Mouse (Mus musculus): ENCODE results near the gene Dbp. TPM values are rescaled to one million over a fixed set of nuclear protein-coding genes. Genes with fewer than 3 reads are reported as not detected.

The Dbp gene
- total RNA-seq (2015): 3.3 and 4.1 TPM in 2 replicates
- 3.9 and 5.9 TPM in 2 replicates for total RNA-seq (2017)

DNA sequence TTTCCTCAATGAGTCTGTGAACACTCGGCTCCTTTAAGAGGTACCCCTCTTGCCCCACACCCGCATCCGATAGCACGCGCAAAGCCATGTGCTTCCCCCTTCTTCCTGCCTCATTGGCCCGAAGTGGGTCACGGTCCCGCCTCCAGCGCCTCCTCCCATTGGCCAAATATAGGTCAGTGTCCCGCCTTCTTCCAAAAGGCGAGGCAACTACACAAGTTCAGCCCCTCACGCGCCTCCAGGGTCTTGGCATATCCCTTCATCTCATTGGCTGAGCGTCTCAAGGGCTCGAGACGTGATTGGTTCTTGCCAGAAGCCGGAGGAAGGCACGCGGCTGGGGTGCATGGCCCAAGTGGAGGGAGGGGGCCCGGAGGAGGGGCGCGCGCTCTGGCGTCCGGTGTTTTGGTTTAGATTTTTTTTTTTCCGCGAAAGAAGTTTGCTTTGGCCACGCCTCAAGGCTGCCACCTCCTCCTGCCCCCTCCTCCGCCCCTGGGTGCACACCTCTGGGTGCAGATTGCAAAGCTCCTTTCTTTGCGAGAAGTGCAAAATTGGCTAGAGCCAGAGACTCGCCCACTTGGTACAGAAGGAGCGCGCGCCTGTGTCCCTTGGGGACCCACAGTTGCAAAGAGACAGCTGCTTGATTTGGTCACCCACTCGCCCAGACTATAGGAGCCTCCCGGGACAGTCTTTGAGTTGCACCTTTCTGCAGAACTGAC is at the start of gene Dbp:
TSS of gene Dbp (plus strand) at position 359 of the 713 bp plus-strand sequence.
- ATAC-seq (ENCODE audit: poor library complexity, severe bottlenecking): peak; percentile 77

DNA sequence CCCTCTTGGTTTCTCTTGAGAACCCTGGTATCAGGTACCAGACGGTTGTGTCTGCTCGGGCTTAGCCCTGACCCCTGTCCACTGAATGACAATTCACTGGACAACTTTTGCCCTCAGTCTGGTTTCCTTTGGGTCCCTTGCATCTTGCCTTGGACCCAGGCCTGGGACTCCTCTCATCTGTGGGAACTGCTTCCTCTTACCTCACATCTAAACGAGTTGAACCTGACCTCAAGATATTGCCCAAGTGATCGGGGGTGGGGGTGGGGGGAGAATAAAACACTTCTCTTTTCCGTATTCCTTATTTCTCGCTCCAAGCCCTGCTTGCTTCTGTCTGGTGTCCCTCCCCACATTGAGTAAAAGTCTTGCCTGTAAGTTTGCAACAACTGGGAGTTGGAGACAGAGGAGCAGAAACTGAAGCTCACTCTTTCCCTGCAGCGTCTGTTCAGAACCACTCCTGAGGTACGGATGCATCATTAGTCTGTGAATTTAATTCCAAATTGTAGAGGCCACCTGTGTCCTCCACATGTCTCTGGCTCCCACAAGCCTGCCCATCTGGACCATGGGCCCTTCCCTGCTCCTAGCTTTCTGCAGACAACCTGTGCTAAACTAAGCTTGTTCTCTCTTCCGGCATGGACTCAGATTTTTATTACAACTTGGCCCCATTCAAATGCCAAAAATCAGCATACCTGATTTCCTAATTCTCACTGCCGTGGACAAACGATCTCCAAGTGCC is 44.0 kb upstream of the Dbp start:
- ATAC-seq (ENCODE audit: poor library complexity, severe bottlenecking): peak; percentile 97

GRCm38 (mm10) chr7:45661702-45662101 is 43.2 kb upstream of the Dbp start:
- peak; percentile 46; the same call in 1 of the 2 replicates for ATAC-seq (ENCODE audit: poor library complexity, severe bottlenecking)

DNA sequence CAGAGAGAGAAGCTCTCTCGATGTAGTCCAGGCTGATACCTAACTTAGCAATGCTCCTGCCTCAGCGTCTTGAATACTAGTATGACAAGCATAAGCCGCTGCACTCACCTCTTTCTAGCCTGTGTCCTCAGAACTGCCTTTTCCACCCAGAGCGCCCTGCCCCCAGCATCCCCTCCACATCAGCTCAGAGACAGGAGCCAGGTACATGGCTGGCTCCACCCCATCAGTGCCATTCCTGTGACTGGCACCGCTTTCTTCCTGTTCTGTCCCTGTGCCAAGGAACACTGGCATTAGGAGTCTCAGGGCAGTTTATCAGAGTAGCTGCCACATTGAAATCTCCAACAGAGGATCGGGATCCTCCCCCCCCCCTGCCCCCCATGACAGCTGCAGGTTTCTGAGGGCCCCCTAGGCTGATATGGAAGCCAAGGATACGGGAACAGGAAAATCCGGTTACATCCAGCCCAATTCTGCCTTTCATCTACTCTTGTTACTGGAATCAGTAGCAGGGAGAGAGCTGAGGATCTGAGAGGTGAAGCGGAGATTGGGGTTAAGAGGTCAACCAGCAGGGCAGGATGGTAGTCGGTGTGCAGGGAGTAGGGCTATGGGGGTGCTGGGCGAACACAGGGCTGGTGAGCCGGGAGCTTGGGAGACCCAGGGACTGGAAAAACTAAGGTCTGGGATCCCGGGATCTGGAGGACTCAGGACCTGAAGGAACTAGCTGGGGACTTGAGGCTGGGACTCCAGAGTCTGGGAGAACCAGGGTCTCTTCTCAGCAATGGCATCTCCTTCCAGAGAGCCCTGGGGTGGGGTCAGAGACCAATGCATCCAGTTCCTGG is 39.4 kb upstream of the Dbp start:
- no peak for ATAC-seq (ENCODE audit: poor library complexity, severe bottlenecking)

- no peak for ATAC-seq (ENCODE audit: poor library complexity, severe bottlenecking)
Observed at GRCm38 (mm10) chr7:45666161-45666560, 38.7 kb upstream of the Dbp start, which contains the start of gene Fut2. Gene Fut2, minus strand, starts transcription at chr7:45666394.

DNA sequence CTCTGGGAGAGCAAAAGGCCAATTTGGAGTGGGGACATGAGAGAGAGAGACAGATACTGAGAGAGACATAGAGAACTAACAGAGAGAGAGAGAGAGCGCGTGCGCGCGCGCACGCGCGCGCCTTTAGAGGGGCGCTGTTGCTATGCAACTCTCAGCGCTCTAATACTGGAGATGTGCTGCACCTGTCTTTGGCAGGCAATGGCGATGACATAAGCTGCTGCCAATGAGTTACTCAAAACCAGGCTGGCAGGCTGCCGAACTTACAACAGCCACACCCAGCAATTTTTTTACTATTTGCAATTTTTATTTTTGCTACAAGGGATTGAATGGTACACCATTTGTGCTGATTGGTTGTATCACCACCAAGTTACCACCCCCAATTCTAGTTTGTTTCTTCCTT is 37.1 kb upstream of the Dbp start:
- ATAC-seq (ENCODE audit: poor library complexity, severe bottlenecking): no peak

GRCm38 (mm10) chr7:45668921-45669320 is 36.0 kb upstream of the Dbp start:
- peak; percentile 72 for ATAC-seq (ENCODE audit: poor library complexity, severe bottlenecking)

DNA sequence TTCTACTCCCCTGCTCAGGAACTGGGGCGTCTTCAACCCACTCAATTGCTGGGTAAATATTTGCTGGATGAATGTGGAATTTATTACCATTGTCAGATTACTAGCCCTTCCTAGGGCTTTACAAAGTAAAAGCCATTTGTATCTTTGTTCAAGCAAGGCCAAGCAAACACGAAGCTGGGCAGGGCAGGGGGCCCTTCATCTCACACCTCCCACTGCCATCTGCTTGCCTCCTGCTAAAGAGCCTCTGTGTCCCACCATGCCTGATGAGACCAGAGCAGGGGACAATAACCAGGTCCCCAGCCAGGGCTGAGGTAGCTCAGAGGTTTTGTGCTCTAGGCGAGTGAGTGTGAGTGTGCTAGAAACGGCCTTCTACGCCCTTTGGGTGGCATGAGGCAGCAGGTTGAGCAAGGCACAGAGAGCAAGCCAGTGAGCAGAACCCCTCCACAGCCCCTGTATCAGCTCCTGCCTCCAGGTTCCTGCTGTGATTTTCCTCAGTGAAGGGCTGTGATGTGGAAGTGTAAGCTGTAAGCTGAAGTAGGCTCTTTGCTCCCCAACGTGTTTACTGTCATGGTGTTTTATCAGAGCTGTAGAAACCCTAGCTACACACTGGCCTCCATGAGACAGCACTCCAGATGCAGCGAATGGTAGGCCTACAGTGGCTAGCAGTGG is 27.1 kb upstream of the Dbp start:
- no peak for ATAC-seq (ENCODE audit: poor library complexity, severe bottlenecking)

GRCm38 (mm10) chr7:45678513-45678912 is 26.4 kb upstream of the Dbp start:
- no peak for ATAC-seq (ENCODE audit: poor library complexity, severe bottlenecking)

DNA sequence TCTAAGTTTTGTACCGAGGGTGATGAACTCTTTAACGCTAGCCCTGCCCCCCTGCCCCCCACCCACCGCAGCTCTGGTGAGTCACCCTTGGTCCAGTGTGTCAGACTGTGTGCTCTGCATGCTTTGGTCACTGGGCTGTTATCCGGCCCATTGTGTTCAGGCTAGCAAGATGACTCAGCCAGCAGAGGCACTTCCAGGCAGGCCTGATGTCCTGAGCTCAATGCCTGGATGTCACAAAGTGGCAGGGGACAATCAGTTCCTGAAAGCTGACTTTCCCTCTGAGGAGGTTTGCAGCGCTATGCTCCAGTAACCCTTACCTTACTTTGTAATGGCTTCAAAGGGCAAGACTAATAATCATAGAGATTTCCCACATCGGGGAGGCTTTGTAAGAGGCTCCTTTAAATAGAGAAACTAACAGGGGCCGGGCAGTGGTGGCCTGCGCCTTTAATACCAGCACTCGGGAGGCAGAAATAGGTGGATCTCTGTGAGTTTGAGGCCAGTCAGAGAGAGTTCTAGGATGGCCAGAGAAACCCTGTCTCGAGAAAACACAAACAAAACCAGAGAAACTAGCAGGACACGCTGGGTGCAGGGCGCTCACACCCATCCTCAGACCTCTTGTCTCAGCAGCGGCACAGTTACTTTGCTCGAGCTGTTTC is 24.8 kb upstream of the Dbp start:
- no peak for ATAC-seq (ENCODE audit: poor library complexity, severe bottlenecking)

DNA sequence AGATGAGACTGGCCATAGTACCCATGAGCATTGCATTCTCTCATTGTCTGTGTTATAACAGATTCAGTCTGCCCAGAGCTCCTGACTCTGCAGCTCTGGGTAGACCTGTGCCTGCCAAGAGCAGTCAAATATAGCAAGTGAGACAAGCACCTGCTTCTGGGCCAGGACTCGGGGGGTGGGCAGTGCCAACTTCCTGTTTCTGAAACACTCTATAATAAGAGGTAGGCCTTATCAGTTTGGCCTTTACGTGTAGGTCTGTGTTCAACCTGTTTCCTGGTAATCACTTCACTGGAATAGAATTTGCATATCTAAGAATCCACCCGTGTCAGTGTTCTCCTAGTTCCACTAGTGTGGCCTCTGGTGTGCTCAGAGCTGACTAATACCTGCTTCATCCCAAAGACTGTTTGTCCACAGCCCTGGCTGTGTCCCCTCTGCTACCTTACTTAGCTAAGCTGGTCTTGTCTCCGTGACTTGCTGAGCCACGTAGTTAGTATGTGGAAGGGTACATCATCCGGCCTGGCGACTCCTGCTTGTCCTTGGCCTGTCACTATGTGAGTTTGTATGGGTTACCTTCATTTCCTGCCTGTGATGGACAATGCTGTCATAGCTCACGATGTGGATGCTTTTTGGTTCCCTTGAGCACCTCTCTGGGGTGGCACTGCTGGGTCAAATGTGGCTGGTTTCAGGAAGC is 23.7 kb upstream of the Dbp start:
- ATAC-seq (ENCODE audit: poor library complexity, severe bottlenecking): no peak

- ATAC-seq (ENCODE audit: poor library complexity, severe bottlenecking): peak; percentile 95
Observed at GRCm38 (mm10) chr7:45682144-45683126, 22.5 kb upstream of the Dbp start.

DNA sequence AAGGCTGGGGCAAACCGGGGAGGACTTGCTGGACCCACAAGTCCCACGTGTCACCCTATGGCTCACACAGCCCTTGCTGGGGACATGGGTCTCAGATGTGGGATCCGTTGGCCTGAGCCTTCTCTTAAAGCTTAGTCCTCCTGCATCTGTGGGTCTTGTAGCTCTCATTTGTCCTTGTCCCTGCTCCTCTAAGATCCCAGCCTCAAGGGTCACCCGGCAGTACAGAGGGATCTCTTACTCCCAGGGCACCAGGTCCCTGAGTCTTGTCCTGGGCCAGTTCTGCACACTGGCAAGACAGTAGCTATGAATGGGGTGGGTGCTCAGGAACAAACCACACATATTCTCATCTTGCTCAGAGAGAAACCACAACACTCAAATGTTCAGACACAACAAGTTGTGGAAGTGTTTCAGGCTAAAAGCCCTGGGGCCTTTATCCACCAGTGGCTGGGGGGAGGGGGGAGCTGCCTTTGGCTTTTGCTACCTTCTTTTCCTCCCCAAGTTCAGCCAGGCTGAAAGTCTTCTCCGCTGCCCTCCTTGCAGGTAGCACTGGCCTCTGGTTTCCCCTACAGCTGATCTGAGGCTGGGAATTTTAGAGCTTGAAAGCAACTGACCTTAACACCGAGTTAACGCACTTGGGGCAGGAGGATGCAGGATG is 21.4 kb upstream of the Dbp start, which contains the start of gene Ntn5:
TSS of gene Ntn5 (plus strand) at position 627 of the 655 bp plus-strand sequence.
- ATAC-seq (ENCODE audit: poor library complexity, severe bottlenecking): no peak

GRCm38 (mm10) chr7:45685811-45686210 is 19.1 kb upstream of the Dbp start:
- no peak for ATAC-seq (ENCODE audit: poor library complexity, severe bottlenecking)

DNA sequence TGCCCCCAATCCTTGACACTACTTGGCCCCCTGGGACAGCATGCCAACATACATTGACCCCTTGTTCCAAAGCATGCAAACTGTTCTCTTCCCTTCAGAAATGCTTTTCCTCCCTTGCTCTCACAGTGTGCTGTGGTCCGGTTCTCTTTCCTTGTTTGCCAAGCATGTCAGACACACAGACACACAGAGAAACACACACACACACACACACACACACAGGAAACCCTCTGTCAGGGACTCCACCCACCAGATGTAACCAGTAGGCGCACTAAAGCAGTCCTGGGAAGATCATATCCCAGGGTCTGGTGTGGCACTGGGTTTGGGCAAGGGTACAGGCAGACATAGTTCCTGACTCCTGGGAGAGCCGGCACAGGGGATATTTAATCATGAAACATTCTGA is 18.0 kb upstream of the Dbp start:
- ATAC-seq (ENCODE audit: poor library complexity, severe bottlenecking): no peak

GRCm38 (mm10) chr7:45689099-45689498 is 15.8 kb upstream of the Dbp start:
- ATAC-seq (ENCODE audit: poor library complexity, severe bottlenecking): peak; percentile 60

DNA sequence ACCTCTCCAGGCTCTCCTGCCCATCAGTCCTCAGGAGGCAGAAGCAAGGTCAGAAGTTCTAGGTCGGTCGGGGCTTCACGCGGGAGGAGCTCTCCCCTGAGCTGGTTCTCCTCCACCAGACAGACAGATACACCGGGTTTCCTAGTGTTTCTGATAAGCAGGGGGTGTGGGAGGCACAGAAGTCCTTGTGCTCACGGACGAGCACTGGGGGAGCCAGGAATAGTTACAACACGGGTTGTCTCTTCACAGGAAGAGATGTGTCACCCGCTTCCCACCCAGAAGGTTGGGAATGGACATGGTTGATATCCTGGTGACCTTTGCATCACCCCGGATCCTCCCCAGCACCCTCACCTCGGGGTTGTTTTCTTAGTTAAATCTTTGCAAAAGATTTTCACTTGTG is 15.1 kb upstream of the Dbp start:
- ATAC-seq (ENCODE audit: poor library complexity, severe bottlenecking): no peak

- ATAC-seq (ENCODE audit: poor library complexity, severe bottlenecking): no peak
Observed at GRCm38 (mm10) chr7:45692364-45692763, 12.5 kb upstream of the Dbp start.
